Mouse (Mus musculus): ENCODE data around the gene Nme6.

DNA sequence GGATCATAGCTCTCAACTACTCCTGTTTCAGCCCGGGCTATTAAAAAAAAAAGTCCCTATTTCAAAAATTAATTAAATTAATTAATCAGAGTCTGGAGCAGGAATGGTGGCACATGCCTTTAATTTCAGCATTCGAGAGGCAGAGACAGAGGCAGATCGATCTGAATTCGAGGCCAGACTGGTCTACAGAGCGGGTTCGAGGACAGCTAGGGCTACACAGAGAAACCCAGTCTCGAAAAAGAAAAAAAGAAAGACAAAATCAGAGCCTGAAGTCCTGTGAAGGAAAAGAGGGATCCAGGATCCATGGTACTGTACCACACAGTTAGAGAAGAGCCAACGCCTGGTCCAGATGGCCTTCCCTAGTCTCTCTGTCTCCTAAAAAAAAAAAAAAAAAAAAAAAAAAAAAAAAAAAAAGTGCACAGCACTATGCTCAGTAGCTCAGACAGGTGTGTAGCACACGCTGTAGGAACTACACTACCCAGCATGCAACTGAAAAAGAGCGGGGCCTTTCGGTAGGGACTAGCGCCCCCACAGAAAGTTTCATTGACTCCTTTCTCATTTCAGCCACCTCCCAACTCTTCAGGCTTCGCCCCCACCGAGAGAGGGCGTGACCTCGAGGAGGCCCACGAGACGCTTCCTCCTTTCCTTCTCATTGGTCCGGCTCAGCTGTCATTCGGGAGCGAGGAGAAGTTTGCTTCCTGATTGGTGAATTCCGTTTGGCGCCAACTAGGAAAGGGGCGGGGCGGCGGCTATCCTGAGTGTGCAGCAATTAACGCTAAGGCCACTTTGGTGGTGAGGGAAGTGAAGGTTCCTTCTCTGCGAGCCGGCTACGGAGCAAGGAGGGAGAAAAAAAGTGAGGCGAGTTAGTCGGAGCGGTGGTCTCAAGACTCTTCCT lies 42.5 kb downstream of the Nme6 start, which contains the start of gene Cdc25a:
- TF ChIP-seq POLR2A (IDR thresholded peaks at IDR 0.05; ENCODE audit: borderline replicate concordance, control insufficient read depth, low read depth, low read length), result peak; percentile 59; the same call in 1 of the 2 replicates
- TF ChIP-seq CTCF (IDR thresholded peaks at IDR 0.05; ENCODE audit: control insufficient read depth, insufficient read depth, low read length), result peak; percentile 55

Data from bone marrow, adult 2 months (tissue).